Mouse (Mus musculus) intestine, embryonic 14.5 days (tissue): ENCODE data around the gene Gm11492. TPM values are rescaled to one million over a fixed set of nuclear protein-coding genes. Genes with fewer than 3 reads are reported as not detected.

ENCODE experiments used
- ATAC-seq: fragments of 200-750 bp; cut with Nextera tagmentation; replicated peaks from 2 replicates; pipeline ENCODE4 v1.8.0; 2017; ENCODE audit warnings: low read depth, moderate number of reproducible peaks, moderate TSS enrichment, moderate library complexity; ENCODE audit not compliant: low FRiP score, low TSS enrichment
- DNase-seq: peaks from one replicate; pipeline ENCODE4 v3.0.0-alpha.2; 2018; ENCODE audit warnings: low spot score
- H3K27ac ChIP-seq: fragments of 300-500 bp; sonication (generic); 2 replicates; pipeline ENCODE4 v1.5.1; 2014; ENCODE audit warnings: low read depth, mild to moderate bottlenecking, control low read depth
- H3K27me3 ChIP-seq: fragments of 300-500 bp; sonication (generic); replicated peaks from 2 replicates; pipeline ENCODE4 v1.6.1; 2014; ENCODE audit warnings: low read length, control low read depth; ENCODE audit not compliant: control insufficient read depth, insufficient read depth
- H3K36me3 ChIP-seq: fragments of 300-500 bp; sonication (generic); 2 replicates; pipeline ENCODE4 v1.6.1; 2014; ENCODE audit warnings: low read length, control low read depth; ENCODE audit not compliant: control insufficient read depth, insufficient read depth
- H3K4me1 ChIP-seq: fragments of 300-500 bp; sonication (generic); replicated peaks from 2 replicates; pipeline ENCODE4 v1.6.1; 2014; ENCODE audit warnings: low read length, control low read depth, mixed read lengths; ENCODE audit not compliant: control insufficient read depth, insufficient read depth
- H3K4me2 ChIP-seq: fragments of 300-500 bp; sonication (generic); 2 replicates; pipeline ENCODE4 v1.6.1; 2014; ENCODE audit warnings: low read length
- H3K4me3 ChIP-seq: fragments of 300-500 bp; sonication (generic); 2 replicates; pipeline ENCODE4 v1.5.1; 2014; ENCODE audit warnings: low read depth, low read length, control low read depth, mixed read lengths
- H3K9ac ChIP-seq: fragments of 300-500 bp; sonication (generic); 2 replicates; pipeline ENCODE4 v1.6.1; 2014; ENCODE audit warnings: mild to moderate bottlenecking, low read length
- H3K9me3 ChIP-seq: fragments of 300-500 bp; sonication (generic); 2 replicates; pipeline ENCODE4 v1.6.1; 2016; ENCODE audit warnings: low read length, control low read depth; ENCODE audit not compliant: control insufficient read depth
- WGBS: fragments of 180-500 bp; shearing (Covaris S2); extraction: QIAGEN DNeasy Blood & Tissue Kit; methylation state at CpG from one replicate; pipeline ENCODE4 v1.1.7; 2014; 5-methylcytosine and 5-hydroxymethylcytosine counted together
- polyA plus RNA-seq: library from polyadenylated mRNA; unstranded; fragments of >200 nt; fragmentation: Nextera tagmentation; extraction: Ambion mirVana; gene quantifications from 2 replicates; pipeline ENCODE4 v1.2.1, GENCODE M21; 2014

Gene Gm11492
- polyA plus RNA-seq, 1 experiment from 2014 or later: not detected

DNA sequence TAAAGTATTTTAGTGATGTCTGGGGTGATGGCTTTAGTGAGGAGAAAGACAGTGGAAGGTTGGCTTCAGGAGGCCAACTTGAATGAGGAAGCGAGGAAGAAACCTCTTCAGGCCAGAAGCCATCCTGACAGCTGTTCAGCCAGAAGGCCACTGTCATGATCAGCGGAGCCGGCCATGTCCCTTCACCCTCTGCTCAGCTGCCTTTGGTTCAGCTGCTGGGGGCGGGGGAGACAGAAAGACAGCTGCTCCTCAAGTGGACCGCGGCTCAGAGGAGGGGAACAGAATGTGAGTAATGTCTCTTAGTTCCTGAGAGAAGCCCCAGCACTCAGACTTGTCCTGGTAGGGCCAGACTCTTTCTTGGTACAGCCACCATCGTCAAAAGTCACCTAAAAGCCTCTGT is 7.3 kb downstream of the Gm11492 start:
- no peak for ATAC-seq
- DNase-seq: no peak
- Histone ChIP-seq H3K27me3 (no peaks in the 10 kb centered on the region), H3K9ac (no peak overlapping the region), H3K9me3 (no peaks in the 10 kb centered on the region), H3K27ac (no peak overlapping the region), H3K4me3 (no peak overlapping the region), H3K4me1 (peaks cover 6% of the 10 kb centered on the region), H3K4me2 (no peak overlapping the region), H3K36me3 (no peaks in the 10 kb centered on the region)
- WGBS: 67% methylated on average over 7 of the region's 7 CpGs

DNA sequence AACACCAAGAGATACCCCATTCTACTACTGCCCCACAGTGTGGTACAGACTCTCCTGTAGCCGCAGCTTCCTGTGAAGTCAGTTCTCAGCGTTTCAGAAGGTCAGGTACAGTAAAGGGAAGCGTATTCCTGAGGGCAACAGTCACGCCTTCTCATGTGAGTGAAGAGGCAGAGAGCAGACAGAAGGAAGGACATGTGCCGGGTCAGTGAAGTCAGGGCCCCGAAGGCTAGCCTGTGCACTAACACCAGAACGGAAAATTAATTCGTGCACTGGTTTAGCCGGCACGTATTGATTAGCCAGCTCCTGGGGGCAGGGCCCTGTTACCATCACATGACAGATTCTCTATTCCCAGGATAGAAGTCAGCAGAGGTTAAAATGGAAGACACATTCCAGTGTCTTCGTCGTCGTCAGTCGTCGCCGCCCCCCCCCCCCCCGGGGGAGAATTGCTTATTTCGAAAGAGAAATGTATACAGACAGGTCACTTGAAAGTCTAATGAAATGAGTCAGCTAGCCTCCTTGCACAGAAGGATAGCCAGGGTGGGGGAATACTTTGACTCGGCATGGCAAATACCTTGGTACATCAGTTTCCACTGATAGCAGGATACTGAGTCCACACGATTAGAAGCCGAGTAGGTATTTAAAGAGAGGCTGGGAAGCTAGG is 8.2 kb downstream of the Gm11492 start:
- no peak for DNase-seq
- Histone ChIP-seq H3K27me3 (no peaks in the 10 kb centered on the region), H3K4me2 (no peak overlapping the region), H3K9me3 (no peaks in the 10 kb centered on the region), H3K4me3 (no peak overlapping the region), H3K9ac (no peak overlapping the region), H3K4me1 (peaks cover 6% of the 10 kb centered on the region), H3K36me3 (no peaks in the 10 kb centered on the region), H3K27ac (no peak overlapping the region)
- WGBS: 58% methylated on average over 21 of the region's 21 CpGs
- ATAC-seq: no peak

DNA sequence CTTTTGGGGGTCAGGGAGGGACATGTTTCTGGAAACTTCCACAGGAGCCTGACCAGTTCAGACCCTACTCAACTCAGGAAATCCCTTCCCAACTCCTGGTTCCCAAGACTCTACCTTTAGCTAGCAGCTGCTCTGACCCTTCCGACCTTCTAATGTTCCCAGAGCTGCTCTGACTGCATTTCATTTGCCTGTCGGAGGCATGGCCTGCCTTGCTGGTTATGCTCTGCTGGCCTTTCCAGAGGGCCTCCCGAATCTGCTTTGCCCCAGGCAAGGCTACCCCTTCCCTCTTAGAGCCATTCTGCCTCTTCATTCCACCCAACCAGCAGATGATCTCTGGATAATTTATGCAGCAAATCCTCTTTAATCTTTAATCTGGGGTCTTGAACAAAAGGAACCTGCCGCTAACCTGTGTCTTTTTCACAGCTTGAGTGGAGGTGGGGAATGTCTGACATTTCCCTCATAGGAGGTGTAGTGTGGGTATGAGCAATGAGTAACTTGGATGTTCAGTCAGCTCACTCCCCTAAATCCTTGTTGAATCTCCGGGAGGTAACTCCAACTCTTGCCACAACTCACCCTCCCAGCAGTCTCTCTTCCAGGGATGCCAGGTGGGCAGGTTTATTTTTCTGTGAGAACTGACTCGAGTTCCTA is 11.3 kb downstream of the Gm11492 start:
- Histone ChIP-seq H3K27me3 (no peaks in the 10 kb centered on the region), H3K9me3 (no peaks in the 10 kb centered on the region), H3K36me3 (no peaks in the 10 kb centered on the region), H3K4me2 (peak overlapping the region; percentile 95), H3K4me3 (peak overlapping the region; percentile 50), H3K27ac (no peak overlapping the region), H3K9ac (0 out of 2 replicates have a peak overlapping the region, but pooled peaks have one; percentile 44), H3K4me1 (peaks cover 6% of the 10 kb centered on the region)
- ATAC-seq (no peak), DNase-seq (no peak)
- 25% methylated on average over 6 of the region's 6 CpGs for WGBS

DNA sequence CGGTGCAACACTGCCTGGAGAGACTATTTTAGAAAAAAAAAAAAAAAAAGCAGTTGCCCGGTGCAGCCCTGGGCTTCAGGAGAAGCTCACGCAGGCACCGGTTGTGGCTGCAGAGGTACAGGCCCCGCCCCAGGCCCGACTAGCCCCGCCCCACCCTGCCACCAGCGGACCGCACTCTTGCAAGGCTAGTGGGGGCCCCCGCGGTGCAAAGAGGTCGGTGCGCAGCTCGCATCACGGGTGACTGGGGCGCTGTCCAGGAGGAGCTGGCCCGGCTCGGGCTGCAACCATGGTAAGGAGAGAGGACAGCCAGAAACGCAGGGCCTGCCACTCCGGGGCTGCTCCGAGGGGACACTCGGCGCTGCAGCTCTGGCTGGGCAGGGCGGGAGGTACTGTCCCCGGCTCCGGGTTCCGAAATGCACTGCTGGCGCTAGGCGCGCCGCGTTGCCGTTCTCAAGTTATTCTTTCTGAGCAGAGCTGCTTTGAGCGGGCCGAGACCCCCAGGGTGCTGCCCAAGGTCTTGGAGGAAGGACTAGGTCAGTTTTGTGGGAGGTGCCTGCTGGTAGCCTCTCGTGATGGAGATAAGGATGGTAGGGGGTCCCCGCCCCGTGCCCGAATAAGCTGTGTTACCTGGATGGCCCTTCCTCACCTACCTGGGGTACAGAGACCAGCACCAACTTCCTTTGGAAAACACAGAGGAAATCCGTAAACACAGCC is 12.0 kb downstream of the Gm11492 start:
- Histone ChIP-seq H3K4me1 (peaks cover 6% of the 10 kb centered on the region), H3K9ac (peak overlapping the region; percentile 44), H3K27ac (no peak overlapping the region), H3K27me3 (no peaks in the 10 kb centered on the region), H3K36me3 (no peaks in the 10 kb centered on the region), H3K4me3 (peak overlapping the region; percentile 50), H3K4me2 (peak overlapping the region; percentile 95), H3K9me3 (no peaks in the 10 kb centered on the region)
- ATAC-seq: peak; percentile 78
- peak; percentile 82 for DNase-seq
- WGBS: under 1% methylated on average over 40 of the region's 40 CpGs

DNA sequence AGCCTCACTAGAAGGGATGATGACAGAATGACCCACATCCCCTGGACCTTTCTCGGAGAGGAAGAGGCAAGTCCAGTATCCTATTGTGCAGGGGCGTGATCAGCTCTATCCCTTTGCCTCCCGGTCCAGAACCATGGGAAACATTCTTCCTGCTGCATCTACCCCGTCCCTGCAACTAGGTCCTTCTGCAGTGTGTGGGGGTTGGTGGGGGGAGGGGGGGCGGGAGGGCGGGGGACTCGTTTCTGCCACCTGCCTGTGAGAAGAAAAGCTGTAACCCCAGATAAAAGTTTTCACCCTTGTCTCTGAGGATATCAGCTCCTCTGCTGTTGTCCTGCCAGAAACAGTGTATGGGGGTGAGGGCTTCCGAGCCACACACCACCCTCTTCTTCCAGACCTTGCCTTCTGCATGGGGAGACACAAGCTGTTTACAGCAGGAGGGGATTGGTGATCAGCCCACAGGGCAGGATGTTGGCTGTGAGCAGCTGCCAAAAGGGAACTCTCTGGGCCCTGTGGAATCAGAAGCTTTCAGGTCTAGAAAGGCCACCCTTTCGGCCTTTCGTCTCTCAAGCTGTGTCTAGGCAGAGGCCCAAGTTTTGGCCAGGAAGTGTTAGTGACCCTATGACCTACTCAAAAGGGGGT is 12.6 kb downstream of the Gm11492 start:
- ATAC-seq (peak; percentile 30; the same call in 1 of the 2 replicates), DNase-seq (no peak)
- Histone ChIP-seq H3K36me3 (no peaks in the 10 kb centered on the region), H3K9ac (peak overlapping the region; percentile 44; the same call in 1 of the 2 replicates), H3K27ac (no peak overlapping the region), H3K4me3 (peak overlapping the region; percentile 50), H3K27me3 (no peaks in the 10 kb centered on the region), H3K4me2 (peak overlapping the region; percentile 95), H3K4me1 (peaks cover 6% of the 10 kb centered on the region), H3K9me3 (no peaks in the 10 kb centered on the region)
- whole genome bisulfite sequencing: 23% methylated on average over 10 of the region's 10 CpGs

DNA sequence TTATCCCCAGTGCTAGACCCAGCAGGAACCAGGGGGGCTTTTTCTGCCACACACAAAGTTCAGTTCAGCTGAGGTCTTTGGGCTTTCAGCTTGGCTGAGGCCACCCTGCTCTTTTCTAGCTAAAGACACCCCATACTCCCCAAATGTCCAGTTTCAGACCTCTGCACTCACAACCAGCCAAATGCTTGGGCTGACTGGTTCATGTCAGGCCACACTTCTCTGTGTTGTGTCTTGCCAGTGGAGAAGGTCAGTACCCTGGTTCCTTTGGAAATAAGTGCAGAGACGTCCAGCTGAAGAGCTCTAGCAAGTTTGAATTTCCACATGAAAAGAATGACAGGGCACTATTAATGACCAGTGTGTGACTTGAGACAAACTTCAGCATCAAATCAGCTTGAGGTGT is 13.3 kb downstream of the Gm11492 start:
- peaks cover 7% of the 10 kb centered on the region for H3K4me1 ChIP-seq
- H3K4me2 ChIP-seq: no peak overlapping the region
- H3K27me3 ChIP-seq: no peaks in the 10 kb centered on the region
- WGBS: 53% methylated on average over 1 of the region's 1 CpGs
- H3K9me3 ChIP-seq: no peaks in the 10 kb centered on the region
- no peak overlapping the region for H3K27ac ChIP-seq
- no peaks in the 10 kb centered on the region for H3K36me3 ChIP-seq
- no peak overlapping the region for H3K4me3 ChIP-seq
- no peak overlapping the region for H3K9ac ChIP-seq
- ATAC-seq (no peak), DNase-seq (no peak)

DNA sequence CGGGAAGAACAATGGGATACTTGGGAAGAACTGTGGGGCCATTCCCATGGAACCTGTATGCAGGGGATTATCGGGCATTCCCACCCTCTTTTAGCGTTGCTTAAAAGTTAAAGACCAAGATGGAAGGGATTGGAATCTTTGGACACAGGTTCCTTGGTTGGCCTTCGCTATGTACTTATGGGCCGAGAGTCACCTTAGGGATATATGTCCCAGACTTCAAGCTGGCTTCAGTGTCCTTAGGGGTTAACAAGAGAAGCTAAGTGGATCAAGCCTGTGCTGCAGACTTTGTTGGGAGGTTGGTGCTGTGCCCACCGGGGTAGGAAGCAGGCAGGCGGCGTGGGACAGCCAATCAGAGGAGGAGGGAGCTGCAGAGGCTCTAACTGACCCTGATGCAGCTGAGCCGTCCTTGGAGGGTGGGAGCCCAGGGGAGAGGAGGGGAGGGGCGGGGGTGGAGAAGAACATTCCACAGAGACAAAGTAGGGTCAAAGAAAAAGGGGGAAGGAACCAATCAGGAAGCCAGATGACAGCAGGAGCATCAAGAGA is 14.2 kb downstream of the Gm11492 start:
- Histone ChIP-seq H3K27ac (no peak overlapping the region), H3K36me3 (no peaks in the 10 kb centered on the region), H3K4me2 (no peak overlapping the region), H3K4me1 (peaks cover 10% of the 10 kb centered on the region), H3K9ac (no peak overlapping the region), H3K9me3 (no peaks in the 10 kb centered on the region), H3K4me3 (no peak overlapping the region), H3K27me3 (no peaks in the 10 kb centered on the region)
- ATAC-seq (no peak), DNase-seq (no peak)
- 54% methylated on average over 10 of the region's 10 CpGs for WGBS

DNA sequence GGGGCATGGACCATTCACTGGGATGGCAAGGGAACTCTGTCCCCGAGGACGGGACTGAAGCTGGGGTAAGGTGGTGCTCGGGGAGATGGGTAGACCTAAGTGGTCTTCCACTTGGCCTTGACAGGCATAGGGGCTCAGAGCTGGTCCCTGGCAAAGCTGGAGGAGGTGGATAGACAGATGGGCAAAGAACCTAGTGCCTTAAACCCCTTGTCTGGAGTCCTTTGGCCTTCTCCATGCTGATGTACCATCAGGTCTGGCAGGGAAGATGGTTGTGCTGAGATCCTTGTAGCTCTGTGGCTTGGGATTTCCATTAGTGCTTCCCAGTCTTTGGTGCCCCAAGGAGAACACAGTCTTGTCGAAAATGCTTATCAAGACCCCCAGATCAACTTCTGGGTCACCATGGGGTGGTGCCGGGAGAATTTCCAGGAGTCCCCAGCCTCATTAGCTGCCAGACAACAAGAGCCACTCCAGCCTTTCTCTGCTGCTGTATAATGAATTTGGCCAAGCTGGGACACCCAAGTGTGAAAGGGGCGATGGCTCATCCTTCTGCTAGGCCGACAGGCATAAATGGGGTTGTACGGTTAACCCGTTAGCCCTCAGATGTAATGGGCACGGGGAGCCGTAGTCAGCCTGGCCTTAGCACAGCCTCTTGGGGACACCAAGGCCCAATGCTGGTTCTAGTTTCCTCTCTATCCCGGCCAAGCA is 14.9 kb downstream of the Gm11492 start:
- ATAC-seq: no peak
- Histone ChIP-seq H3K27me3 (no peaks in the 10 kb centered on the region), H3K4me2 (no peak overlapping the region), H3K36me3 (no peaks in the 10 kb centered on the region), H3K9me3 (no peaks in the 10 kb centered on the region), H3K27ac (no peak overlapping the region), H3K4me3 (no peak overlapping the region), H3K9ac (no peak overlapping the region), H3K4me1 (peaks cover 10% of the 10 kb centered on the region)
- DNase-seq: no peak
- WGBS: 85% methylated on average over 12 of the region's 12 CpGs
